Mouse (Mus musculus) B cell, adult 67 days (primary cell): ENCODE measurements around the gene Slc47a2. TPM values are rescaled to one million over a fixed set of nuclear protein-coding genes. Genes with fewer than 3 reads are reported as not detected.

Experiments
- total RNA-seq, 2 experiments: library from RNA; stranded (reverse); gene quantifications; 4 replicates each; pipeline ENCODE4 v1.2.4; 2023

Gene Slc47a2
- total RNA-seq, result not detected

GRCm38 (mm10) chr11:61342505-61343420 lies at the start of gene Slc47a2:
Gene Slc47a2, minus strand, starts transcription at chr11:61342860.

GRCm38 (mm10) chr11:61377881-61378613 lies 35.4 kb upstream of the Slc47a2 start, which contains the start of gene Slc47a1:
Gene Slc47a1, minus strand, starts transcription at chr11:61378345.

GRCm38 (mm10) chr11:61266551-61267533 lies 75.8 kb downstream of the Slc47a2 start, which contains the start of gene Aldh3a2:
Gene Aldh3a2, minus strand, starts transcription at chr11:61267464.

Other genes with a start within 250 kb of the Slc47a2 start
- 100 to 1,000 TPM; 158 to 204 TPM for gene Tnfrsf13b, start 216.1 kb downstream of the Slc47a2 start, total RNA-seq
- 10 to 100 TPM; 64.0 to 69.1 TPM for gene Usp22, start 167.8 kb downstream of the Slc47a2 start, total RNA-seq
- gene Aldh3a1, start 135.3 kb downstream of the Slc47a2 start, total RNA-seq, result not detected
- gene Aldh3a2, start 75.4 kb downstream of the Slc47a2 start, total RNA-seq, result 10 to 100 TPM; 51.9 to 54.9 TPM
- gene Slc47a1, start 35.5 kb upstream of the Slc47a2 start, total RNA-seq, result not detected
- gene Rnf112, start 111.3 kb upstream of the Slc47a2 start, total RNA-seq, result not detected
- not detected for gene Mfap4, start 142.6 kb upstream of the Slc47a2 start, total RNA-seq
- 10 to 100 TPM; 24.2 to 27.4 TPM for gene Mapk7, start 151.5 kb upstream of the Slc47a2 start, total RNA-seq
- 1 to 10 TPM in 1 of 2 experiments, not detected in 1; 2.1 TPM for gene B9d1, start 162.3 kb upstream of the Slc47a2 start, total RNA-seq
- 1 to 10 TPM; 5.4 to 5.9 TPM for gene Epn2, start 236.8 kb upstream of the Slc47a2 start, total RNA-seq